Mouse (Mus musculus): ENCODE data around the gene Bhmt. TPM values are rescaled to one million over a fixed set of nuclear protein-coding genes. Genes with fewer than 3 reads are reported as not detected.
A peak's percentile ranks its signal among the peaks of the same experiment; 100 is the strongest.
"Not testable (repeated sequence)": the region's sequence is repeated elsewhere in the genome, so short reads cannot be mapped to it uniquely, and the experiment has no call there.

Gene Bhmt
- total and polyA plus RNA-seq, 2 experiments from 2014 or later = 0.13 TPM; not detected in 1

DNA sequence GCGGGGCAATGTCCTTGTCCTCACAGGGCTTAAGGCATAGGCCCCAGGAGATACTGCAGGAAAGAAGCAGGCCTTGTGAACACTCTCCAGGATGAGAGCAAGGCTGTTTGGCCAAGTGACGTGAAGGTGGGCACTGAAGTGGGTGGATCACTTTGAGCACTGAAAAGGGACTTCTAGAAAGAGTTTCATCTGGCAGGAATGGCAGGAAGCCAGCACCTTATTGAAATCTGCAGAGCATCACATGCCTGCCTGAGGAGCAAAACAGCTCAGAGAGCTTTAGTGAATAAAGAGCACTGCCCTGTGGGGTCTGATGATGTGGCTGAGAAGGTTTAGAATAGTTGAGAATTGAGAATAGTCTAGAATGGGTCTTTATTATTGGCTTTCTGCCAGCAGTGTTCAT is 29.3 kb downstream of the Bhmt start:
- H3K36me3 ChIP-seq (ENCODE audit: insufficient read depth) = no peaks in the 10 kb centered on the region
- H3K9me3 ChIP-seq (ENCODE audit: low read length) = no peaks in the 10 kb centered on the region
- H3K4me2 ChIP-seq (ENCODE audit: low read depth) = no peak overlapping the region
- no peak overlapping the region for H3K4me3 ChIP-seq (ENCODE audit: low read depth, low read length)
- ATAC-seq (no peak), DNase-seq (no peak)
- H3K9ac ChIP-seq = no peak overlapping the region
- H3K27me3 ChIP-seq (ENCODE audit: insufficient read depth, low read length) = no peaks in the 10 kb centered on the region
- H3K4me1 ChIP-seq (ENCODE audit: insufficient read depth) = no peaks in the 10 kb centered on the region
- 72% methylated on average over 2 of the region's 2 CpGs for WGBS
- no peak for TF ChIP-seq CTCF (IDR thresholded peaks at IDR 0.05; ENCODE audit: low read depth)
- no peak overlapping the region for H3K27ac ChIP-seq (ENCODE audit: low read depth, low read length)

- TF ChIP-seq CTCF (IDR thresholded peaks at IDR 0.05; ENCODE audit: low read depth) = no peak
- H3K9ac ChIP-seq = no peak overlapping the region
- DNase-seq (no peak), ATAC-seq (no peak)
- no peak overlapping the region for H3K27ac ChIP-seq (ENCODE audit: low read depth, low read length)
- no peaks in the 10 kb centered on the region for H3K27me3 ChIP-seq (ENCODE audit: insufficient read depth, low read length)
- no peak overlapping the region for H3K4me3 ChIP-seq (ENCODE audit: low read depth, low read length)
- H3K36me3 ChIP-seq (ENCODE audit: insufficient read depth) = no peaks in the 10 kb centered on the region
- H3K4me1 ChIP-seq (ENCODE audit: insufficient read depth) = no peaks in the 10 kb centered on the region
- H3K4me2 ChIP-seq (ENCODE audit: low read depth) = no peak overlapping the region
- WGBS = 95% methylated on average over 3 of the region's 3 CpGs
- no peaks in the 10 kb centered on the region for H3K9me3 ChIP-seq (ENCODE audit: low read length)
Measured at GRCm38 (mm10) chr13:93607701-93608100, 30.1 kb downstream of the Bhmt start.

DNA sequence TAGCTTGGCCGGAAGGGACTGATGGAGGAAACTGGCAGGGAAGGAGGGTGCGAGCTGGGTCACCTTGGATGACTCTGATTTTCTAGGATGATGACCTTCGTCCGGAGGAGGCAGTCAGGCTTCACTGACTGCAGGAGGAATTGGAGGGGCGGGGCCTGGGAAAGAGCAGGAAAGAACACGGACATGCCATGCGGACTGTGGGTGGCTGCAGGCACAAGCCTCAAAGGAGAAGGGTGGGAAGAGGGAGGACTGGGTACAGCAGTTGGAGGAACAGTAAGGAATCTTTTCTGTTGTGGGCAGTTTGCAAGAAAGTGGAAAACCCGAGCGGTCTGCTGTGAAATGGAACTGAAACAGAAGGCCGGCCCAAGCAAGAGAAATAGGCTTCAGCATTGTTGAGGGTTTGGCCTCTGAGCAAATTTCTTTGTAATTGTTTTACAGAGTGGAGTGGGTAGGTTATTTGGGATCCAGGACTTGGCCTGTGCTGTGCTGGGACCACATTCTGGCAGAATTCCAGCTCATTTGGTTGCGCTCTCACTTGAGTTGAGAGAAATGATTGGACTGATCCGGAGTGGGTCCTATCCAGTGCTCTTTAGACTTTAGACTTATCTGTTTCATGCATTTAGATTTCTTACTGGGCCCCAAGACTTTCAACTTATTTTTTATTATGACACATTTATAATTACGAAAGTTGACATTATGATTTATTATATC is 30.7 kb downstream of the Bhmt start:
- Histone ChIP-seq H3K4me3 (ENCODE audit: low read depth, low read length) (no peak overlapping the region), H3K27ac (ENCODE audit: low read depth, low read length) (no peak overlapping the region), H3K9me3 (ENCODE audit: low read length) (no peaks in the 10 kb centered on the region), H3K4me1 (ENCODE audit: insufficient read depth) (no peaks in the 10 kb centered on the region), H3K9ac (no peak overlapping the region), H3K36me3 (ENCODE audit: insufficient read depth) (no peaks in the 10 kb centered on the region), H3K4me2 (ENCODE audit: low read depth) (no peak overlapping the region), H3K27me3 (ENCODE audit: insufficient read depth, low read length) (no peaks in the 10 kb centered on the region)
- peak; percentile 19 for DNase-seq
- ATAC-seq = no peak; the same call in 1 of the 2 replicates
- no peak for TF ChIP-seq CTCF (IDR thresholded peaks at IDR 0.05; ENCODE audit: low read depth)
- 64% methylated on average over 13 of the region's 13 CpGs for WGBS

GRCm38 (mm10) chr13:93604698-93605097 is 33.1 kb downstream of the Bhmt start:
- no peaks in the 10 kb centered on the region for H3K36me3 ChIP-seq (ENCODE audit: insufficient read depth)
- no peak overlapping the region for H3K27ac ChIP-seq (ENCODE audit: low read depth, low read length)
- WGBS = 83% methylated on average over 4 of the region's 4 CpGs
- ATAC-seq (no peak), DNase-seq (no peak)
- H3K4me1 ChIP-seq (ENCODE audit: insufficient read depth) = no peaks in the 10 kb centered on the region
- H3K9me3 ChIP-seq (ENCODE audit: low read length) = no peaks in the 10 kb centered on the region
- no peak overlapping the region for H3K9ac ChIP-seq
- TF ChIP-seq CTCF (IDR thresholded peaks at IDR 0.05; ENCODE audit: low read depth) = no peak
- no peak overlapping the region for H3K4me3 ChIP-seq (ENCODE audit: low read depth, low read length)
- H3K27me3 ChIP-seq (ENCODE audit: insufficient read depth, low read length) = no peaks in the 10 kb centered on the region
- H3K4me2 ChIP-seq (ENCODE audit: low read depth) = no peak overlapping the region

- WGBS = 83% methylated on average over 11 of the region's 11 CpGs
- H3K9ac ChIP-seq = no peak overlapping the region
- H3K9me3 ChIP-seq (ENCODE audit: low read length) = no peaks in the 10 kb centered on the region
- no peaks in the 10 kb centered on the region for H3K4me1 ChIP-seq (ENCODE audit: insufficient read depth)
- H3K27me3 ChIP-seq (ENCODE audit: insufficient read depth, low read length) = no peaks in the 10 kb centered on the region
- TF ChIP-seq CTCF (IDR thresholded peaks at IDR 0.05; ENCODE audit: low read depth) = no peak
- H3K4me2 ChIP-seq (ENCODE audit: low read depth) = no peak overlapping the region
- ATAC-seq (no peak), DNase-seq (no peak)
- H3K27ac ChIP-seq (ENCODE audit: low read depth, low read length) = no peak overlapping the region
- no peaks in the 10 kb centered on the region for H3K36me3 ChIP-seq (ENCODE audit: insufficient read depth)
- H3K4me3 ChIP-seq (ENCODE audit: low read depth, low read length) = no peak overlapping the region
Measured at GRCm38 (mm10) chr13:93601527-93601926, 36.2 kb downstream of the Bhmt start.

- no peaks in the 10 kb centered on the region for H3K4me1 ChIP-seq (ENCODE audit: insufficient read depth)
- H3K36me3 ChIP-seq (ENCODE audit: insufficient read depth) = no peaks in the 10 kb centered on the region
- no peak overlapping the region for H3K27ac ChIP-seq (ENCODE audit: low read depth, low read length)
- no peaks in the 10 kb centered on the region for H3K27me3 ChIP-seq (ENCODE audit: insufficient read depth, low read length)
- H3K4me3 ChIP-seq (ENCODE audit: low read depth, low read length) = no peak overlapping the region
- no peak for TF ChIP-seq CTCF (IDR thresholded peaks at IDR 0.05; ENCODE audit: low read depth)
- ATAC-seq (no peak), DNase-seq (no peak)
- H3K9ac ChIP-seq = no peak overlapping the region
- WGBS = 86% methylated on average over 2 of the region's 2 CpGs
- H3K4me2 ChIP-seq (ENCODE audit: low read depth) = no peak overlapping the region
- no peaks in the 10 kb centered on the region for H3K9me3 ChIP-seq (ENCODE audit: low read length)
Measured at GRCm38 (mm10) chr13:93593040-93593699, 44.6 kb downstream of the Bhmt start.

DNA sequence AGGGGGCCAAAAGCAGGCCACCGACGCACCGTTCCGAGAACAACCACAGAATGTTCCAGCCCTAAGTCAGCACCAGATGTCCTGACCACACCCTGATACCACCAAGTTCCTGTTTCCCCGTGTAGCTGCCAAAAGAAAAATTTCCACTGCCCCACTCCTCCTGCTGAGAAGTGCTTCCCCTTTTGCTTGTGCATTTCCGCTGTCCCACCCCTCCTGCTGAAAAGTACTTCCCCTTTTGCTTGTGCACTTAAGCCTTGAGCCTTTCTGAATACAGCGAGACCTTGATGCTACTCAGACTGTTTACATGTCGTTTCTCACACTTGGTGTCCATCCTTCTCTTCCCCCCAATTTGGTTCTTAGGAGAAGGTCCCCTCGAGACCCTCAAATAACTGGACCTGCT is 55.2 kb downstream of the Bhmt start:
- not testable (repeated sequence) for H3K4me3 ChIP-seq (ENCODE audit: low read depth, low read length); ATAC-seq; H3K27ac ChIP-seq (ENCODE audit: low read depth, low read length); H3K36me3 ChIP-seq (ENCODE audit: insufficient read depth); H3K4me1 ChIP-seq (ENCODE audit: insufficient read depth); H3K27me3 ChIP-seq (ENCODE audit: insufficient read depth, low read length); DNase-seq; H3K9ac ChIP-seq; H3K9me3 ChIP-seq (ENCODE audit: low read length); H3K4me2 ChIP-seq (ENCODE audit: low read depth)
- WGBS = 89% methylated on average over 9 of the region's 9 CpGs

Data from forebrain, postnatal 0 days (tissue).